Mouse (Mus musculus): ENCODE measurements around the gene Ankrd40. TPM values are rescaled to one million over a fixed set of nuclear protein-coding genes. Genes with fewer than 3 reads are reported as not detected.

Ankrd40 gene
- polyA plus RNA-seq, 1 experiment from 2014 or later: 9.2 TPM

DNA sequence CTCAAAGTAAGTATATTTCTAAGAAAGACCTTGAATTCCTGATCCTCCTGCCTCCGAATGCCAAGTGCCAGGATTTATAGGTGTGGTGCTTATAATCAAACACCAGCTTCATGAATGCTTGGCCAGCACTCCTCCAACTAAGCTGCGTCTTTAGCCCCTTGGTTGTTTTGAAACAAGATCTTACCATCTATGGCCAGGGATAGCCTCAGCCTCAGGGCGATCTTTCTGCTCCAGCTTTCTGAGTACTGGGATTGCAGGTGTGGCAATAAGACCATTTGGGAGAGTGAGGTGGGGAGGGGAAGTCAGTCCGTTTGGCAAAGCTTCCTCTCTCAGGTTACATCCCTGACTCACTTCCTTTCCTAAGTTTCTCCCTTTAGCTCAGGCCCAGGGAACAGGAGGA, 60.0 kb downstream of the Ankrd40 start:
- no peak overlapping the region for H3K4me3 ChIP-seq (ENCODE audit: low read length)
- peaks cover 16% of the 10 kb centered on the region for H3K4me1 ChIP-seq (ENCODE audit: control insufficient read depth, insufficient read depth, low read depth, low read length)
- 80% methylated on average over 4 of the region's 4 CpGs for WGBS
- H3K4me2 ChIP-seq (ENCODE audit: low read length): no peak overlapping the region
- H3K27me3 ChIP-seq (replicated peaks; ENCODE audit: control insufficient read depth, insufficient read depth, low read length): no peaks in the 10 kb centered on the region
- H3K9me3 ChIP-seq (ENCODE audit: control insufficient read depth, low read length): no peaks in the 10 kb centered on the region
- H3K9ac ChIP-seq (ENCODE audit: low read depth, low read length): no peak overlapping the region
- no peaks in the 10 kb centered on the region for H3K36me3 ChIP-seq (ENCODE audit: control insufficient read depth, insufficient read depth, low read length)
- H3K27ac ChIP-seq (ENCODE audit: low read depth, low read length): no peak overlapping the region
- no peak for ATAC-seq

DNA sequence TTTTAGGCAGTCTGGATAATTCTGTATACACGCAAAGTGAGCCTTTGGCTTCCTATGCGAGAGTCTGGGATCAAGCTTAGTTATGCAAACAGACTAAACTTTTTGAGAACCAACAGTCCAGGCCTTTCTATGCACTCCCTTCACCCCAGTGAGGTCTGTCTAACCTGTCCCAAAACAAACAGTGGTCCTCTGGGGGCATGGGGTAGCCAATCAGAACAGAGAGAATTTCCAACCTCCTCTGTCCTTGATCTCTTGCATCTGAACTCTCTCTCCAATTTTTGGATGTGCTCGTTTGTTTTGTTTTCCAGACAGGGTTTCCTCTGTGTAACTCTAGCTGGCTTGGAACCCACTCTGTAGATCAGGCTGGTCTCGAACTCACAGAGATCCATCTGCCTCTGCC, 61.2 kb downstream of the Ankrd40 start:
- no peak for ATAC-seq
- H3K9ac ChIP-seq (ENCODE audit: low read depth, low read length): no peak overlapping the region
- H3K4me3 ChIP-seq (ENCODE audit: low read length): no peak overlapping the region
- no peak overlapping the region for H3K27ac ChIP-seq (ENCODE audit: low read depth, low read length)
- no peak overlapping the region for H3K4me2 ChIP-seq (ENCODE audit: low read length)
- H3K27me3 ChIP-seq (replicated peaks; ENCODE audit: control insufficient read depth, insufficient read depth, low read length): no peaks in the 10 kb centered on the region
- no peaks in the 10 kb centered on the region for H3K36me3 ChIP-seq (ENCODE audit: control insufficient read depth, insufficient read depth, low read length)
- H3K9me3 ChIP-seq (ENCODE audit: control insufficient read depth, low read length): no peaks in the 10 kb centered on the region
- 90% methylated on average over 4 of the region's 4 CpGs for WGBS
- H3K4me1 ChIP-seq (ENCODE audit: control insufficient read depth, insufficient read depth, low read depth, low read length): peaks cover 16% of the 10 kb centered on the region

DNA sequence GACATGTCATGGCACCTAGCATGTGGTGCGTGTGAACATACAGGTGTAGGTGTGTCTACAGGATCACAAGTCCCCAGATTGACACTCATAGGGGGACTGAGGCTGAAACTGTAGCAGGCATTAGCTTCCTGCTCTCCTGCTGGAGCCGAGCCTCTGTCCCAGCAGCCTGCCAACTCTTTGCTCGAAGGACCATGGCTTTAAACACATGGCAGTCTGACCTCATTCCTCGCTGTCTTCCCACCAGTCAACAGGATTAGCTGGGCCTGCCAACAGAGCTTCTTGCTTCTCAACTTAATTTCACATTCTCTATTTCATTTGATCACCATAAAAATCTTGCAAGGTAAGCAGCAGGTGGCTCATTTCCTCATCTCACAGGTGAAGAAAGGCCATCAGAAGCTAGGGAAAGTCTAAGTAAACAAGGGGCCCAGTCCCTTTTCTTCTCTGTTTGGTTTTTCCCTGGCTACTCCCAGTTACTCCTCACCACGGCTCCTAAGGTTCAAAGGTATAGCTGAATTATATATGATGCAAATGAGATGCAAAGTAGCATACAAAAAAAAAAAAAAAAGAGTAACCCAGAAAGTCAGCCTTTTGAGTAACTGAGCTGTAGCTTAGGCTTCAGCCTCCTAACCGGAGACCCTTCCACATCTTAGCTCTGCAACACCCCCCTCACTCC, 62.1 kb downstream of the Ankrd40 start:
- 66% methylated on average over 6 of the region's 6 CpGs for WGBS
- Histone ChIP-seq H3K9ac (ENCODE audit: low read depth, low read length) (no peak overlapping the region), H3K9me3 (ENCODE audit: control insufficient read depth, low read length) (no peaks in the 10 kb centered on the region), H3K27ac (ENCODE audit: low read depth, low read length) (no peak overlapping the region), H3K36me3 (ENCODE audit: control insufficient read depth, insufficient read depth, low read length) (no peaks in the 10 kb centered on the region), H3K4me2 (ENCODE audit: low read length) (no peak overlapping the region), H3K4me1 (ENCODE audit: control insufficient read depth, insufficient read depth, low read depth, low read length) (peaks cover 16% of the 10 kb centered on the region), H3K27me3 (replicated peaks; ENCODE audit: control insufficient read depth, insufficient read depth, low read length) (no peaks in the 10 kb centered on the region), H3K4me3 (ENCODE audit: low read length) (no peak overlapping the region)
- ATAC-seq: no peak

DNA sequence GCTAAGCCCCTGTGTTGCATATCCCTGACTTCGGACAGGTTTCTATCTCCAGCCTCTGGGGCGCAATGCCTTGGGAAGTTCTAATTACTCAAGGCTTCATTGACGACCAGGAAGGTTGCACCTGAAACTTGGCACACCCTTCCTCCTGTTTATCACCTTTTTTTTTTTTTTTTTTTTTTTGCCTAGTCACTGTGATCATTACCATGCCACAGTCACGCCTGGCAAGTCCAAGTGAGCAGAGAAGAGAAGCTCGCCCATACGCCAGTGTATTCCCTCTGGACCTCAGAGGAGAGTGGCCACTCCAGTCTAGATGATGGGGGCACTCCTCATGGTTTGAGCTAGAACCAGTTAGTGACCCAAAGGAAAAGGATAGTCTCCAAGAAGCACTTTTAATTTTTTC, 63.0 kb downstream of the Ankrd40 start:
- peaks cover 9% of the 10 kb centered on the region for H3K4me1 ChIP-seq (ENCODE audit: control insufficient read depth, insufficient read depth, low read depth, low read length)
- no peak overlapping the region for H3K4me2 ChIP-seq (ENCODE audit: low read length)
- no peaks in the 10 kb centered on the region for H3K9me3 ChIP-seq (ENCODE audit: control insufficient read depth, low read length)
- 82% methylated on average over 6 of the region's 6 CpGs for WGBS
- no peak overlapping the region for H3K9ac ChIP-seq (ENCODE audit: low read depth, low read length)
- no peaks in the 10 kb centered on the region for H3K36me3 ChIP-seq (ENCODE audit: control insufficient read depth, insufficient read depth, low read length)
- H3K27ac ChIP-seq (ENCODE audit: low read depth, low read length): no peak overlapping the region
- ATAC-seq: no peak
- H3K4me3 ChIP-seq (ENCODE audit: low read length): no peak overlapping the region
- H3K27me3 ChIP-seq (replicated peaks; ENCODE audit: control insufficient read depth, insufficient read depth, low read length): no peaks in the 10 kb centered on the region

Other genes starting within 250 kb of the Ankrd40 start
- gene Tob1, start 116.5 kb upstream of the Ankrd40 start, polyA plus RNA-seq (2015; fragmentation: Nextera tagmentation; extraction: Ambion mirVana): 29.1 and 29.2 TPM in 2 replicates
- 9.3 and 10.2 TPM in 2 replicates for gene Wfikkn2, start 82.0 kb upstream of the Ankrd40 start, polyA plus RNA-seq (2015; fragmentation: Nextera tagmentation; extraction: Ambion mirVana)
- 0.86 TPM in 1 of 2 replicates, not detected in the other for gene Gm21885, start 46.1 kb upstream of the Ankrd40 start, polyA plus RNA-seq (2015; fragmentation: Nextera tagmentation; extraction: Ambion mirVana)
- gene Luc7l3, start 6.0 kb upstream of the Ankrd40 start, polyA plus RNA-seq (2015; fragmentation: Nextera tagmentation; extraction: Ambion mirVana): 110 and 113 TPM in 2 replicates
- gene Abcc3, start 65.0 kb downstream of the Ankrd40 start, polyA plus RNA-seq (2015; fragmentation: Nextera tagmentation; extraction: Ambion mirVana): 0.91 and 1.3 TPM in 2 replicates
- gene Cacna1g, start 146.2 kb downstream of the Ankrd40 start, polyA plus RNA-seq (2015; fragmentation: Nextera tagmentation; extraction: Ambion mirVana): 15.1 and 20.5 TPM in 2 replicates
- gene Spata20, start 158.2 kb downstream of the Ankrd40 start, polyA plus RNA-seq (2015; fragmentation: Nextera tagmentation; extraction: Ambion mirVana): 0.64 and 0.81 TPM in 2 replicates
- 2.8 and 3.0 TPM in 2 replicates for gene Epn3, start 172.0 kb downstream of the Ankrd40 start, polyA plus RNA-seq (2015; fragmentation: Nextera tagmentation; extraction: Ambion mirVana)
- gene Mycbpap, start 193.7 kb downstream of the Ankrd40 start, polyA plus RNA-seq (2015; fragmentation: Nextera tagmentation; extraction: Ambion mirVana): 3.7 and 5.5 TPM in 2 replicates
- gene Rsad1, start 221.3 kb downstream of the Ankrd40 start, polyA plus RNA-seq (2015; fragmentation: Nextera tagmentation; extraction: Ambion mirVana): 10.0 and 11.7 TPM in 2 replicates
- gene Chad, start 237.0 kb downstream of the Ankrd40 start, polyA plus RNA-seq (2015; fragmentation: Nextera tagmentation; extraction: Ambion mirVana): 0.39 and 0.72 TPM in 2 replicates